Mouse (Mus musculus) stomach, embryonic 14.5 days (tissue): ENCODE data around the gene Mcoln3. TPM values are rescaled to one million over a fixed set of nuclear protein-coding genes. Genes with fewer than 3 reads are reported as not detected.
A peak's percentile ranks its signal among the peaks of the same experiment; 100 is the strongest.

Experiments
- ATAC-seq: fragments of 200-750 bp; cut with Nextera tagmentation; 2 replicates; pipeline ENCODE4 v1.8.0; 2017; ENCODE audit warnings: low read depth, moderate TSS enrichment; ENCODE audit not compliant: insufficient number of reproducible peaks, insufficient read depth, low FRiP score
- H3K27ac ChIP-seq: fragments of 300-500 bp; sonication (generic); 2 replicates; pipeline ENCODE4 v1.5.1; 2014; ENCODE audit warnings: mild to moderate bottlenecking, low read length, moderate library complexity, mixed read lengths
- H3K27me3 ChIP-seq: fragments of 300-500 bp; sonication (generic); 2 replicates; pipeline ENCODE4 v1.6.1; 2014; ENCODE audit warnings: low read length, control low read depth, mixed read lengths; ENCODE audit not compliant: control insufficient read depth, insufficient read depth
- H3K36me3 ChIP-seq: fragments of 300-500 bp; sonication (generic); 2 replicates; pipeline ENCODE4 v1.6.1; 2014; ENCODE audit warnings: mild to moderate bottlenecking, control low read depth, low read length, moderate library complexity, mixed read lengths; ENCODE audit not compliant: control insufficient read depth, insufficient read depth
- H3K4me1 ChIP-seq: fragments of 300-500 bp; sonication (generic); 2 replicates; pipeline ENCODE4 v1.6.1; 2014; ENCODE audit warnings: low read length, control low read depth, mixed read lengths; ENCODE audit not compliant: control insufficient read depth, insufficient read depth
- H3K4me2 ChIP-seq: fragments of 300-500 bp; sonication (generic); replicated peaks from 2 replicates; pipeline ENCODE4 v1.6.1; 2014; ENCODE audit warnings: low read depth, low read length, control low read depth
- H3K4me3 ChIP-seq: fragments of 300-500 bp; sonication (generic); 2 replicates; pipeline ENCODE4 v1.5.1; 2014; ENCODE audit warnings: low read depth, low read length, control low read depth
- H3K9ac ChIP-seq: fragments of 300-500 bp; sonication (generic); replicated peaks from 2 replicates; pipeline ENCODE4 v1.6.1; 2014; ENCODE audit warnings: low read depth, mild to moderate bottlenecking, control low read depth, low read length, moderate library complexity, mixed read lengths
- H3K9me3 ChIP-seq: fragments of 300-500 bp; sonication (generic); 2 replicates; pipeline ENCODE4 v1.6.1; 2016; ENCODE audit warnings: low read depth, low read length, control low read depth; ENCODE audit not compliant: control insufficient read depth
- WGBS: fragments of 180-500 bp; shearing (Covaris S2); extraction: QIAGEN DNeasy Blood & Tissue Kit; methylation state at CpG from one replicate; pipeline ENCODE4 v1.1.7; 2014; 5-methylcytosine and 5-hydroxymethylcytosine counted together
- polyA plus RNA-seq: library from polyadenylated mRNA; unstranded; fragments of >200 nt; fragmentation: Nextera tagmentation; extraction: Ambion mirVana; gene quantifications from 2 replicates; pipeline ENCODE4 v1.2.1, GENCODE M21; 2014

Gene Mcoln3
- polyA plus RNA-seq, 1 experiment from 2014 or later: 1.8 TPM

DNA sequence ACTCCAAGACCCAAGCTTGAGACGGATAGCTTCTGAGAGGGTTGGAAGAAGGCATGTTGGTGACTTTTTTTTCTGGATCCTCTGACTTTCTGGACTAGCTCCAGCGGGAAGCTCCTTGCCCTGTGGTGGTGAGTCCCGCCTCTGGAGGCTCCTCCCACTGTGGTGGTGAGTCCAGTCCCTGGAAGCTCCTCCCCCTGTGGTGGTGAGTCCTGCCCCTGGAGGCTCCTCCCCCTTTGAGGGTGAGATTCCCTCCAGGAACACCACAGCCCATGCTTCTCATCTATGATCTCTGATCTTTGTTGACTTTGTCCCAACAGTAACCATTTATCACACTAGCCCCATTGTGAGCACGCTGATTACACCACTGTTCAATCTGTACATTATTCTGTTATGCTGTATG, 44.9 kb downstream of the Mcoln3 start:
- Histone ChIP-seq H3K9ac (no peak overlapping the region), H3K27ac (no peak overlapping the region), H3K4me1 (no peaks in the 10 kb centered on the region), H3K27me3 (no peaks in the 10 kb centered on the region), H3K9me3 (no peaks in the 10 kb centered on the region), H3K4me2 (no peak overlapping the region), H3K36me3 (no peaks in the 10 kb centered on the region), H3K4me3 (no peak overlapping the region)
- ATAC-seq: no peak
- whole genome bisulfite sequencing: 74% methylated on average over 4 of the region's 4 CpGs

GRCm38 (mm10) chr3:146169356-146169755, 52.1 kb downstream of the Mcoln3 start:
- no peak overlapping the region for H3K9ac ChIP-seq
- H3K4me3 ChIP-seq: no peak overlapping the region
- no peak overlapping the region for H3K27ac ChIP-seq
- WGBS: 88% methylated on average over 4 of the region's 4 CpGs
- H3K9me3 ChIP-seq: 0 out of 2 replicates have a peak, but pooled peaks cover 3% of the 10 kb centered on the region
- H3K4me2 ChIP-seq: no peak overlapping the region
- H3K27me3 ChIP-seq: no peaks in the 10 kb centered on the region
- no peak for ATAC-seq
- H3K36me3 ChIP-seq: no peaks in the 10 kb centered on the region
- no peaks in the 10 kb centered on the region for H3K4me1 ChIP-seq

GRCm38 (mm10) chr3:146173030-146173429, 55.8 kb downstream of the Mcoln3 start:
- 74% methylated on average over 5 of the region's 5 CpGs for WGBS
- 0 out of 2 replicates have a peak, but pooled peaks cover 3% of the 10 kb centered on the region for H3K9me3 ChIP-seq
- H3K4me1 ChIP-seq: no peaks in the 10 kb centered on the region
- H3K36me3 ChIP-seq: no peaks in the 10 kb centered on the region
- H3K27me3 ChIP-seq: no peaks in the 10 kb centered on the region
- H3K4me2 ChIP-seq: no peak overlapping the region
- no peak overlapping the region for H3K4me3 ChIP-seq
- no peak overlapping the region for H3K9ac ChIP-seq
- no peak for ATAC-seq
- H3K27ac ChIP-seq: no peak overlapping the region

- H3K4me3 ChIP-seq: no peak overlapping the region
- no peak overlapping the region for H3K27ac ChIP-seq
- no peaks in the 10 kb centered on the region for H3K36me3 ChIP-seq
- H3K4me2 ChIP-seq: no peak overlapping the region
- H3K4me1 ChIP-seq: 0 out of 2 replicates have a peak, but pooled peaks cover 3% of the 10 kb centered on the region
- no peaks in the 10 kb centered on the region for H3K27me3 ChIP-seq
- 82% methylated on average over 9 of the region's 9 CpGs for WGBS
- 0 out of 2 replicates have a peak, but pooled peaks cover 3% of the 10 kb centered on the region for H3K9me3 ChIP-seq
- H3K9ac ChIP-seq: no peak overlapping the region
- no peak for ATAC-seq
These were observed 57.0 kb downstream of the Mcoln3 start for GRCm38 (mm10) chr3:146174215-146174614.

GRCm38 (mm10) chr3:146177295-146177694, 60.0 kb downstream of the Mcoln3 start:
- no peaks in the 10 kb centered on the region for H3K9me3 ChIP-seq
- H3K4me1 ChIP-seq: 0 out of 2 replicates have a peak, but pooled peaks cover 7% of the 10 kb centered on the region
- no peak overlapping the region for H3K27ac ChIP-seq
- no peak overlapping the region for H3K4me3 ChIP-seq
- peak overlapping the region; percentile 48 for H3K4me2 ChIP-seq
- 64% methylated on average over 7 of the region's 7 CpGs for WGBS
- no peak for ATAC-seq
- no peak overlapping the region for H3K9ac ChIP-seq
- H3K27me3 ChIP-seq: no peaks in the 10 kb centered on the region
- H3K36me3 ChIP-seq: no peaks in the 10 kb centered on the region

DNA sequence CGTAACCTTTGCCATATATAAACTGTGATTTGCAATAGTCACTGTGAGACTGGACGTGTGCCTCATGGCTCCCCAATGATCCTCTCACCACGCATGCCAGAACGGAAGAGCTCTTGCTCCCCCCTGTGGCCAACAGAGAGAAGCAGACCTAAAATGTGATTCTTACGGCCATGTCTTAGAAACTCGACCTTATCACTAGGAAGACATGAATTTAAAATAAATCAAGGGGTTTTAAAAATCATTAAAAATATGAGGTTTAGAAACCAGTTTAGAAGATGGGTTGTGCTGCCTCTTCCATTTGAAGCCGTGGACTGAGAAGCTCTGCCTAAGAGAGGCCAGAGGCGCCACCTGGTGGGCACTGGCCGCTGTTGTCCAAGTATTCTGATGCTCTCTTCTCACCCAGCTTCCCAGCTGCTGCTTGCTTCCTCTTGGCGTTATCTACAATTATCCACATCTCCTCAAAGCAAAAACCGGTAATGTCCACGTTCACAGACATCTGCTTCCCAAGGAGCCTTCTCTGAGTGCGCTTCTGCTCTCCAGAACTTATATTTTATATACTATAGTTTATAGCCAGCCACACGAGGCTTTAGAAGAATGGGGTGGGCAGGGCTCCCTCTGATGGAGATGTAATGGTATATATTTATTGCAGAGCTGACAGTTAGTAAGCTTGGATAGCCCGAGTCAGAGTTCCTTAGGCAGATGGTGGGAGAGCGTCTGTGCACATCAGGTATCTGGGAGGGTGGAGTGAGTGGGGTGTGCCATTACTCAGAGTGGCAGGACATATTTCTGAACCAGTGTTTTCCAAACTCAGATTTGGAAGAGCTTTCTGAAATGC, 60.7 kb downstream of the Mcoln3 start:
- H3K36me3 ChIP-seq: no peaks in the 10 kb centered on the region
- H3K4me1 ChIP-seq: 0 out of 2 replicates have a peak, but pooled peaks cover 7% of the 10 kb centered on the region
- H3K27ac ChIP-seq: no peak overlapping the region
- H3K9me3 ChIP-seq: no peaks in the 10 kb centered on the region
- peak overlapping the region; percentile 48 for H3K4me2 ChIP-seq
- H3K27me3 ChIP-seq: no peaks in the 10 kb centered on the region
- H3K9ac ChIP-seq: no peak overlapping the region
- peak; percentile 62; the same call in 1 of the 2 replicates for ATAC-seq
- peak overlapping the region; percentile 10 for H3K4me3 ChIP-seq
- WGBS: 3% methylated on average over 16 of the region's 16 CpGs

DNA sequence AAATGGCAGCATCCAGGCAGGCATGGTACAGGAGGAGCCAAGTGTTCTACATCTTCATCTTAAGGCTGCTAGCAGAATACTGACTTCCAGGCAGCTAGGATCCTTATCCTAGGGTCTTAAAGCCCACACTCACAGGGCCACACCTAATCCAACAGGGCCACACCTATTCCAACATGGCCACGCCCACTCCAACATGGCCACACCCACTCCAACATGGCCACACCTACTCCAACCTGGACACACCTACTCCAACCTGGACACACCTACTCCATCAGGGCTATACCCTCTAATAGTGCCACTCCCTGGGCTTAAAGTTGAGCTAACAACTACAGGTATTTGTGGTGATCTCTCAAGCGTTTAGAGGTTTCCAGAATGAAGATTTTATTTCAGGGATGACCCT, 63.1 kb downstream of the Mcoln3 start:
- H3K4me2 ChIP-seq: no peak overlapping the region
- 0 out of 2 replicates have a peak, but pooled peaks cover 7% of the 10 kb centered on the region for H3K4me1 ChIP-seq
- ATAC-seq: no peak
- H3K27me3 ChIP-seq: no peaks in the 10 kb centered on the region
- no peaks in the 10 kb centered on the region for H3K36me3 ChIP-seq
- 43% methylated on average over 2 of the region's 2 CpGs for WGBS
- no peaks in the 10 kb centered on the region for H3K9me3 ChIP-seq
- no peak overlapping the region for H3K9ac ChIP-seq
- H3K4me3 ChIP-seq: no peak overlapping the region
- H3K27ac ChIP-seq: no peak overlapping the region

GRCm38 (mm10) chr3:146180986-146181385, 63.7 kb downstream of the Mcoln3 start:
- Histone ChIP-seq H3K9me3 (no peaks in the 10 kb centered on the region), H3K9ac (no peak overlapping the region), H3K4me1 (0 out of 2 replicates have a peak, but pooled peaks cover 7% of the 10 kb centered on the region), H3K27ac (no peak overlapping the region), H3K4me2 (no peak overlapping the region), H3K36me3 (no peaks in the 10 kb centered on the region), H3K4me3 (no peak overlapping the region), H3K27me3 (no peaks in the 10 kb centered on the region)
- no peak for ATAC-seq
- WGBS: 37% methylated on average over 3 of the region's 3 CpGs
